Comparison of ENCODE assay signal across 14 mouse cellular contexts in genomic region chr17:66686701-66687489, GRCm38 (mm10).
DNase-seq lines count a peak whose midpoint lies in the region; ATAC-seq and TF ChIP-seq lines count a peak whose summit lies in the region.
"Had no signal": no experiment of that assay in that cellular context is flagged by ENCODE, and none has a peak within 500 bp of the region (broad histone marks: within the 10 kb centered on the region; RNA-seq: fewer than 3 reads in every experiment).

No protein-coding gene starts in this region.

- no peak overlapping the region for H3K27ac ChIP-seq in left cerebral cortex, adult 2 months
- peak overlapping the region; percentile 64 for H3K27ac ChIP-seq in hindbrain, postnatal 0 days
- peak overlapping the region; percentile 18; the same call in 1 of the 2 replicates for H3K27ac ChIP-seq in neural tube, embryonic 14.5 days (ENCODE audit: low read depth, low read length)
- H3K27ac ChIP-seq: limb, embryonic 13.5 days; lung, embryonic 15.5 days had no signal

- H3K27me3 ChIP-seq in hindbrain, postnatal 0 days (ENCODE audit: insufficient read depth, low read length): no peaks in the 10 kb centered on the region
- H3K27me3 ChIP-seq in neural tube, embryonic 14.5 days (ENCODE audit: control insufficient read depth, insufficient read depth, low read length): no peaks in the 10 kb centered on the region
- H3K27me3 ChIP-seq: lung, embryonic 15.5 days had no signal

- TF ChIP-seq CTCF in left cerebral cortex, adult 2 months (IDR thresholded peaks at IDR 0.05): no peak
- no peak for TF ChIP-seq CTCF in hindbrain, postnatal 0 days (IDR thresholded peaks at IDR 0.05; ENCODE audit: low read depth)

- H3K9ac ChIP-seq in hindbrain, postnatal 0 days (replicated peaks; ENCODE audit: low read length): no peak overlapping the region
- H3K9ac ChIP-seq in neural tube, embryonic 14.5 days (replicated peaks; ENCODE audit: low read depth, low read length): no peak overlapping the region
- H3K9ac ChIP-seq: limb, embryonic 13.5 days; lung, embryonic 15.5 days had no signal

- peak; percentile 81 for ATAC-seq in hindbrain, postnatal 0 days
- peak; percentile 41; the same call in 1 of the 2 replicates for ATAC-seq in neural tube, embryonic 14.5 days (ENCODE audit: low read depth)
- ATAC-seq: CD4-positive, CD25-positive, alpha-beta regulatory T cell, adult 4 months had no signal

- peak overlapping the region; percentile 8; the same call in 1 of the 2 replicates for H3K4me2 ChIP-seq in hindbrain, postnatal 0 days (ENCODE audit: low read depth, low read length)
- no peak overlapping the region for H3K4me2 ChIP-seq in neural tube, embryonic 14.5 days (ENCODE audit: low read depth, low read length)
- H3K4me2 ChIP-seq: heart, embryonic 11.5 days; limb, embryonic 13.5 days; lung, embryonic 15.5 days had no signal

- intact Hi-C loops in left cerebral cortex, postnatal 4 days (cut with DNase I): loop anchor here (10.0 kb wide), 1 partner anchor 668 kb away; the partner anchor contains the start of gene Ptprm
- intact Hi-C loops in left cerebral cortex, adult 2 months (cut with DNase I): no loop called here

- peaks cover 14% of the 10 kb centered on the region; the same call in 1 of the 2 replicates for H3K4me1 ChIP-seq in hindbrain, postnatal 0 days (ENCODE audit: insufficient read depth, low read length)
- H3K4me1 ChIP-seq in neural tube, embryonic 14.5 days (ENCODE audit: control insufficient read depth, insufficient read depth, low read length): 0 out of 2 replicates have a peak, but pooled peaks cover 3% of the 10 kb centered on the region
- H3K4me1 ChIP-seq: lung, embryonic 15.5 days had no signal

- peaks cover 11% of the 10 kb centered on the region; the same call in 1 of the 2 replicates for H3K36me3 ChIP-seq in hindbrain, postnatal 0 days (ENCODE audit: insufficient read depth, low read length)
- peaks cover 4% of the 10 kb centered on the region; the same call in 1 of the 2 replicates for H3K36me3 ChIP-seq in neural tube, embryonic 14.5 days (ENCODE audit: control insufficient read depth, insufficient read depth, low read length)

- 35% methylated on average over 25 of the region's 25 CpGs for WGBS in hindbrain, postnatal 0 days
- WGBS in neural tube, embryonic 14.5 days: 54% methylated on average over 25 of the region's 25 CpGs

- H3K4me3 ChIP-seq in left cerebral cortex, adult 2 months: no peak overlapping the region
- H3K4me3 ChIP-seq in hindbrain, postnatal 0 days (ENCODE audit: low read length): no peak overlapping the region
- no peak overlapping the region for H3K4me3 ChIP-seq in neural tube, embryonic 14.5 days (ENCODE audit: low read depth, low read length)
- H3K4me3 ChIP-seq: limb, embryonic 13.5 days; lung, embryonic 15.5 days had no signal

- peak; percentile 53 for DNase-seq in left cerebral cortex, postnatal 4 days
- no peak for DNase-seq in left cerebral cortex, adult 2 months (ENCODE audit: extremely low spot score in 1 of 2, low spot score in 2 of 2)
- peak; percentile 57 for DNase-seq in cerebellum, adult 9-10 months
- peak; percentile 78 for DNase-seq in hindbrain, postnatal 0 days (ENCODE audit: low spot score)
- no peak for DNase-seq in natural killer cell, adult 2 months (ENCODE audit: low spot score in 2 of 2)
- DNase-seq in urinary bladder, postnatal 4 days (ENCODE audit: low spot score in 2 of 2): no peak
- no peak for DNase-seq in kidney, postnatal 36 days
- DNase-seq: kidney, postnatal 25 days; thymus, postnatal 25 days had no signal

- no peaks in the 10 kb centered on the region for H3K9me3 ChIP-seq in hindbrain, postnatal 0 days (ENCODE audit: low read length)
- no peaks in the 10 kb centered on the region for H3K9me3 ChIP-seq in neural tube, embryonic 14.5 days (ENCODE audit: control insufficient read depth, low read length)
- H3K9me3 ChIP-seq: limb, embryonic 13.5 days; lung, embryonic 15.5 days had no signal

Comparison
In these comparisons a context has a peak if more than half of its experiments do, and no peak if none do; other contexts are left out.
1. DNase-seq: peak in left cerebral cortex, postnatal 4 days (single experiment), cerebellum, adult 9-10 months (single experiment) and hindbrain, postnatal 0 days (single experiment); none in left cerebral cortex, adult 2 months (0 of 2), natural killer cell, adult 2 months (0 of 2), urinary bladder, postnatal 4 days (0 of 2) and kidney, postnatal 36 days (0 of 2).